Mouse (Mus musculus): Measurements from ENCODE around the gene St8sia2.
A peak's percentile ranks its signal among the peaks of the same experiment; 100 is the strongest.

St8sia2 gene

DNA sequence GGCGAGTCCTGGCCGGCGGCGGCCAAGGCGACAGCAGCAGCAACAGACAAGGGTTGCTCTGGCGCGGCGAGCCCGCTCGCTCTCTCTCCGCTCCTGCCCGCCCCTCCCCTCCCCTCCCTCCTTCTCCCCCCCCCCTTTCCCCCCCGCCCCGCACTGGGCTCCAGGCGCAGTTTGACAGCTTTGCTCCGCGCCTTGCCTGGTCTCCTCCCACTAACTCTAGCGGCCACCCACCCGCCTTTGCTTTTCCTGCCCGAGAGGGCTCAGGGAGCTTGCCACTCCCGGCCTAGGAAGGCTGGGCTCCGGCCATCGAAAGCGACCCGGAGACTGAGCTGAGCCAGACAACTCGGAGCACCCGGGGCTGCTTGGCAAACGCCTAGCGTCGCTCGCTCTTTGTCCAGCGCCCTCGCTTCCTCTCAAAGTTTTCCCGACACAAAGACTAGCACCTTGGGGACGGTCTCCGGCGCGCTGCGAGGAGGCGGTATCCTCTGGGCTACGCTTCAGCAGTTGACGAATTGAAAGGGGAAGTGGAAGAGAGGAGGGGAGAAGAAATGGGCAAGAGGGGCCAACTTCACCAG is at the start of gene St8sia2:
Gene St8sia2 (minus strand): TSS at position 90 of the 575 bp plus-strand sequence.
- peak; percentile 82 for DNase-seq (ENCODE audit: low read depth, low spot score)

- no peak for DNase-seq (ENCODE audit: low read depth, low spot score)
Observed at GRCm38 (mm10) chr7:74061076-74061475, 47.6 kb upstream of the St8sia2 start.

- DNase-seq (ENCODE audit: low read depth, low spot score): no peak
Observed at GRCm38 (mm10) chr7:74060306-74060946, 46.9 kb upstream of the St8sia2 start.

DNA sequence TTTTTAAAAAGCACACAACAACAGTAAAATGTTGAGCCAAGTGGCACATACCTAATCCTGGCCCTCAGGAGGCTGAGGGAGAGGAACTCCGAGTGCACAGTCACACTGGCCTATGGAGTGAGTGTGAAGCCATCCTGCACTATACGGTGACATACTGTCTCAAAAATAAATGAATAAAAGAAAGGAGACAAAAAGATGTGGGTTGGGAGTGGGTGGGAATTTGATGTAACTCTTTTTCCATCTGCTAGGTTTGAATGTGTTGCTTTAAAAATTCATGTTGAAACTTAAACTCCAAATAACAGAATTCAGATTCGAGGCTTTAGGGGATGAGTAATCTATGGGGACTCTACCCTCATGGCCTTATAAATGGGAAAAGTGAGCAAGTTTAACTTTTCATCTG is 46.2 kb upstream of the St8sia2 start:
- DNase-seq (ENCODE audit: low read depth, low spot score): no peak

GRCm38 (mm10) chr7:74055753-74056152 is 42.3 kb upstream of the St8sia2 start:
- no peak for DNase-seq (ENCODE audit: low read depth, low spot score)

- no peak for DNase-seq (ENCODE audit: low read depth, low spot score)
Observed at GRCm38 (mm10) chr7:74047591-74047990, 34.1 kb upstream of the St8sia2 start.

GRCm38 (mm10) chr7:74045166-74045957 is 31.9 kb upstream of the St8sia2 start:
- no peak for DNase-seq (ENCODE audit: low read depth, low spot score)

DNA sequence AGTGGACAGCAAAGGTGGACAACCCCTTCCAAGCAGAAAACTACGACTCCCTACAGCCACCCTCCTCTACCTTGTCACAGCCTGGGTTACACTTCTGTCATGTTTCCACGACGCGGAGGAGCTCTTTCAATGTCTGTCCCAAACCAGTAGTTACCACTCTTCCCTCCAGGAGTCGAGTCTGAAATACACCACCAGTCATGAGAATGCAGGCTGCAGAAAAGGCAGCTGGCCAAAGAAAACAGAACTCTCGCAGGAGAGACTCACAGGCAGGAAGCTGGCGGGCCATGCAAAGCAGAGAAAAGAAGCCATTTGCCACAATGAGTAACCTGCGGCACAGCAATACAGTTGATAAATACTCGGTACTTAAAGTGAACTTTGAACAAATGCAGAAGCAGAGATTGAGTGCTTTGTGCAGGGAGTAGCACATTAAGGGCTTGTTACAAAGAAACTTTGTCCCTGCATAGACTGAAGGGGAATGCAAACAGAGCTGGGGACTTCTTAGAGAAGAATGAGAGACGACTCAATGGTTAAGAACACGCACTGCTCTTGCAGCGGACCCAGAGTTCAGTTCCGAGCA is 30.2 kb upstream of the St8sia2 start:
- DNase-seq (ENCODE audit: low read depth, low spot score): peak; percentile 5

- DNase-seq (ENCODE audit: low read depth, low spot score): peak; percentile 84
Observed at GRCm38 (mm10) chr7:74025007-74025406, 11.5 kb upstream of the St8sia2 start.

DNA sequence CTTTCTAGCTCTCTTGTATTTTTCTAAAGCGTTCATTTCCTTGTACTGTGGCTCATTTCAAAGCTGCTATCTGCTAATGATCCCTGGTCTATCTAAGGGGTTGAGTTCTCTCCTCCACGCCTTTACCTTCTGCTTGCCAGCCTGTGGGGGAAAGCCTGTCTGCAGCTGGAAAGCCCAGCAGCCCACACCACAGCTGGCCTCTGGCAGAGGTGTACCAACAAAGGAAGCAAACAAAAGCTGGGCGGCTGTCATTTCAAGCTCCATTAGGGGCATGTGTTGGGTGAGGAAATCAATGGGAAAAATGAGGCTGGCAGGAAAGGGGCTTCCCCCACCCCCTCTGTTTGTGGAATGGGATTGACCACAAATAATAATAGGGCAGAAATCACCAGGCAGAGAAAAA is 10.7 kb upstream of the St8sia2 start:
- no peak for DNase-seq (ENCODE audit: low read depth, low spot score)

DNA sequence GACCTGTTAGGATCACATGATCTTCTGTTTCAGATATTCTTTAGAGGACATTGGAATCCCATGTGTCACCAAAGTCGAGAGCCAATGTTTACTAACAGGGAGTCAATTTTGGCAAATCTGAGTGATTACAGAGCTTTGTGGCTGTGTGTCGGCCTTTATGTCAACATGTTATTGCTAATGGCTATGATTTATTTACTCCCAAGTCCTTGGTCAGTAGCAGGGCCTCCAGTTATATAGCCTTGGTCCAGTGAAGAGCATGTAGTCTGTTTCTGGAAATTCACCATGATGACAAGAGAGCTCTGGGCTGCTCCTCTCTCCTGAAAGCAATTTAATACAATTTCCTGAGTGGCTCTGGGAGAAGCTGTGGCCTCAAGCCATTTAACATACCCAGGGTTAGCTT is 9.1 kb upstream of the St8sia2 start:
- DNase-seq (ENCODE audit: low read depth, low spot score): no peak

DNA sequence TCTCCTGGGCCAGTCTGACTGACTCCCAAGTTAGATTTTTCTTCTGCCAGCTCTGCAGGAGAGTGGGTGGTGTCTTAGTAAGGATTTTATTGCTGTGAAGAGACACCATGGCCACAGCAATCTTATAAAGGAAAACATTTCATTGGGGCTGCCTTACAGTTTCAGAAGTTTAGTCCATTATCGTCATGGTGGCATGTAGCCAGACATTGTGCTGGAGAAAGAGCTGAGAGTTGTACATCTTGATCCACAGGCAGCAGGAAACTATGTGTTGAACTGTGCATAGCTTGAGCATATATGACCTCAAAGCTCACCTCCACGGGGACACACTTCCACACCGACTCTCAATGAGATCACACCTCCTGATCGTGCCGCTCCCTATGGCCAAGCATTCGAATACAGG is 8.3 kb upstream of the St8sia2 start:
- no peak for DNase-seq (ENCODE audit: low read depth, low spot score)

DNA sequence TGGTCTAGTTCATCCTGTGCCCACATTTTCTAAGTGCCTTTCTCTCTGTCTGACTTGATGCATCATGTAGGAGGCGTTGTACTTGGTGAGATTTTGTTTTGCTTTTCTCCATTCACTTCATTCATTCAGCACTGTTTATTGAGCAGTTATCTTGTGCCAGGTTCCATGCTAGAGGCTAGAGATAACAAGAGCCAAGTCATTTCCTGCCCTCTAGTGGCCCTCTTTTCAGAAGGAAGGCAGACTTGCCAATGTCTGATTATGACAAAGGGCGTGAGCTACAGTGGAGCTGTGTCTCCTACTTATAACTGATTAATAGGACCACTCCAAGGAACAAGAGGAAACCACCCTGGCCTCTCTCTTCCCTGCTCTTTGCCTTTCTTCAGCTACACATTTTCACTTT is 3.1 kb upstream of the St8sia2 start:
- DNase-seq (ENCODE audit: low read depth, low spot score): no peak

GRCm38 (mm10) chr7:74012858-74013600 is 461 bp downstream of the St8sia2 start:
- peak; percentile 66 for DNase-seq (ENCODE audit: low read depth, low spot score)

DNA sequence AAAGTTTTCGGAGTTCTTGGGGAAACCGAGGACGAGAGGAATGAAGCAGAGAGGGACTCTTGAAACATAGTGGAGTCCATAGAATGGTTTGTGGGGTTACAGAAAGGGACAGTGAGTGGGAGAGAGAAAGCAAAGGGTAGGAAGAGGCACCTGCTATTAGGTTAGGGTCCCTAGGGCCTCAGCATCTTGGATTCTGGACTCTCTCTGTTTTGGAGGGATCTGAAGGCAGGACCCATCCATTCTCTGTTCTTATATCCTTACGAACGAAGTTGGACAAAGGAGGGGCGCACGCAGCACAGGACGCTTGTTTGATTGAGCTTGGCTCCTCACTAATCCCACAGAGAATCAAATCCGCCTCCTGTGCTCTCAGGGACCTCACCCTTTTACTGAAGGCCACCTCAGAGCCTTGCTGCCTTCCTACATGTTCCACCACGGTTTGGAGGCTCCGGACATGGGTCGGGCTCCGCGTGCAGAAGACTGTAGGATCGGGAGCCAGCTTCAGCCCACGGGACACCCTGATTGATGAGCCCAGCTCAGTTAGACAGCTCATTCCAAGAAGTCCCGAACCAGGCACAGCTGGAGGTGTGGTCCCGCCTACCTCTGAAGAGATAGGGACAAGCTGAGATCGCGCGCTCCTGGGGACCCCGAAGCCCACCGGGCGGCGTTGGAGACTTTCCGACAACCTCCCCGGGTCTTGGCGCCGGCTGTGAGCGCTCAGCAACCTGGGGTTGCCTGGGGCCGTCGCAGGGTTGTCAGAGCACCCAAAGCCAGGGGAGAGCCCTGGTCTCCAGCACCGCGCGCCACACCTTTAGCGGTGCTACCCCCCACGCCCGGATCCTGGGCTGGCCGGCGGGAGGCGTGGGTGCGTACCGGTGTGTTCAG is 1.3 kb downstream of the St8sia2 start:
- peak; percentile 58 for DNase-seq (ENCODE audit: low read depth, low spot score)

DNA sequence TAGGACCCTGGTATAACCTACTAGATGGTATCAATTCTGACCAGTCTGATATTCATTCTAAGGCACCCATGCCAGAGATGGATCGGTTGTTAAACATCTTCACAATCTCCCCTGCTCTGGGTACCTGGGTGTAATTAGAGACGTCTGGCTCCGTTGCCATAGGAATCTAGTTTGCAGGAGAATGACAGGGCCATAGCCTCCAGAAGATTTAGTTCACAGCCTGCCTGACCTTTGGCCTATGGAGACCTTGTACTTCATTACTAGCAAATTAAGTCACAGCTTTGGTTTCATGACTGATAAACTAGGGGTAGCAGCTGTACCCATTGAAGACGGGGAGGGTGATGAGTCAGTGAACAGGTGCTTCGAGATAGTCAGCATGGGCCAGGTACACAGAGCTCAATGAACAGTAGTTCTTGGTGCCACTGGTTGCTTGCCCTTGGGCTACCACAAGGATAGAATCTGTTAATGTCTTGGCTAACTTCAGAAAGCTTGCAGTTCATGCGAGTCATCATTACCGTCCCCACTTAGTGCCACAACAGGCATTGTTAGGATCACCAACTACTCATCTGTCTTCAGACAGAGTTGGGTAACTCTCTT is 4.4 kb downstream of the St8sia2 start:
- DNase-seq (ENCODE audit: low read depth, low spot score): no peak

GRCm38 (mm10) chr7:74006775-74007371 is 6.6 kb downstream of the St8sia2 start:
- peak; percentile 26 for DNase-seq (ENCODE audit: low read depth, low spot score)

GRCm38 (mm10) chr7:74006364-74006763 is 7.1 kb downstream of the St8sia2 start:
- DNase-seq (ENCODE audit: low read depth, low spot score): no peak

GRCm38 (mm10) chr7:74000743-74001510 is 12.6 kb downstream of the St8sia2 start:
- DNase-seq (ENCODE audit: low read depth, low spot score): no peak

Measured in ZHBTc4 (cell line).